Mouse (Mus musculus): Measurements from ENCODE around the gene Sema4b. TPM values are rescaled to one million over a fixed set of nuclear protein-coding genes. Genes with fewer than 3 reads are reported as not detected.
A peak's percentile ranks its signal among the peaks of the same experiment; 100 is the strongest.

Sema4b gene
- polyA plus RNA-seq, 1 experiment: 19.8 TPM

DNA sequence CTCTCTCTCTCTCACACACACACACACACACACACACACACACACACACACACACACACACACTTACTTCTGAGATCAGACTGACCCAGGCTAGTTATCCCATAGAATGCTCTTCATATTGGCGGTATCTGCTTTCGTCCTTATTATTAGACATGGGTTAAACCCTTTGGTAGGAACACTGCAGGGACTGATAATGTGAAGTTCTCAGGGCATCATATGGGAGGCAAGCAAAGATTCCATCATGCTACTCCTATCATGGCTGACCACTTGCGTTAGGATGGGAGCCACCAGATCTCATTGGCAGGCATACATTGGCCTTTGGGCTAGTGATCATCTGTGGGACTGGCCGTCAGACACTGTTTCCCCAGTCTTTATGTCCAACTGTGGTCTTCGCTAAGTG lies 8.5 kb downstream of the Sema4b start:
- Histone ChIP-seq H3ac (ENCODE audit: control insufficient read depth, insufficient read length, low read depth) (no peak overlapping the region), H3K27me3 (ENCODE audit: control insufficient read depth, insufficient read depth, insufficient read length) (no peaks in the 10 kb centered on the region), H3K79me3 (ENCODE audit: low read depth) (peaks cover 32% of the 10 kb centered on the region), H3K4me3 (ENCODE audit: insufficient read depth, poor library complexity, severe bottlenecking) (no peak overlapping the region), H3K79me2 (ENCODE audit: control insufficient read depth, insufficient read depth) (peaks cover 71% of the 10 kb centered on the region), H3K36me3 (ENCODE audit: control insufficient read depth, insufficient read depth) (peaks cover 4% of the 10 kb centered on the region)
- TF ChIP-seq MYOD1 (IDR thresholded peaks at IDR 0.05; ENCODE audit: control insufficient read depth, insufficient read length, low read depth) (no peak), USF1 (IDR thresholded peaks at IDR 0.05; ENCODE audit: low read depth) (no peak), FOSL1 (IDR thresholded peaks at IDR 0.05; ENCODE audit: insufficient read depth, low read length, poor library complexity, severe bottlenecking) (no peak), CEBPB (IDR thresholded peaks at IDR 0.05; ENCODE audit: low read depth) (no peak), CTCF (IDR thresholded peaks at IDR 0.05; ENCODE audit: control insufficient read depth, insufficient read depth, insufficient read length) (no peak), MYOG (IDR thresholded peaks at IDR 0.05; ENCODE audit: control insufficient read depth, extremely low read depth, insufficient read length) (no peak), MAX (IDR thresholded peaks at IDR 0.05) (no peak)

DNA sequence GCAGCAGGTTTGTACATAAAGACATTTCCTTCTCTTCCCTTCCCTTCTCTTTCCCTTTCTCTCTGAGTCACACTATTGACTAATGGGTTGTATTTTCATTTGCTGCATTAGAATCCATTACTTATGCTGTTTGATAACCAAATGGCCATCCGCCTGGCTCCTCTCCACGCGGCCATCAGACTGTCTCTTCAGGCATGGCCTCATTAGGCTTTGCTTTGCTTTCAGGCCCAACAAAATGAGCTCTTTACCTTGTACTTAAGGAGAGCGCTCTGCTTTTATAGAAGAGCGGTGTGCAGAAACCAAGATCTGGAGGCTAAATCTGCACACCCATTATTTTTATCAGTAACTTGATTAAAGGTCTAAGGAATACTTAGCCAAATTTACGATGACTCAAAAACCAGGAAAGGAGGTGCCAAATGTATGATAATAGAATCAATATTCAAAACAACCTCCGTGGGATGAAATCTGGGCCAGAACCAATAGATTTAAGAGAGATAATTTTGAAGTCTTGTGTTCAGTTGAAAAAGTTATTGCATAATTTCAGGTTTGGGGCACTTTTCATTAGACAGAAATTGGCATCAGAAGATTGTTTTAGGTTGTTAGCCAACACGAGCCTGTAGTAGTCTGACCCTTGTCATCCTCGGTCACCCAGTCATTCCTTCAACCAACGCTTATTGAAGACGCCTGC lies 9.1 kb downstream of the Sema4b start:
- no peak overlapping the region for H3ac ChIP-seq (ENCODE audit: control insufficient read depth, insufficient read length, low read depth)
- TF ChIP-seq MAX (IDR thresholded peaks at IDR 0.05) (no peak), CTCF (IDR thresholded peaks at IDR 0.05; ENCODE audit: control insufficient read depth, insufficient read depth, insufficient read length) (no peak), MYOG (IDR thresholded peaks at IDR 0.05; ENCODE audit: control insufficient read depth, extremely low read depth, insufficient read length) (no peak), MYOD1 (IDR thresholded peaks at IDR 0.05; ENCODE audit: control insufficient read depth, insufficient read length, low read depth) (no peak), CEBPB (IDR thresholded peaks at IDR 0.05; ENCODE audit: low read depth) (no peak), FOSL1 (IDR thresholded peaks at IDR 0.05; ENCODE audit: insufficient read depth, low read length, poor library complexity, severe bottlenecking) (no peak), USF1 (IDR thresholded peaks at IDR 0.05; ENCODE audit: low read depth) (no peak)
- no peak overlapping the region for H3K4me3 ChIP-seq (ENCODE audit: insufficient read depth, poor library complexity, severe bottlenecking)
- peaks cover 33% of the 10 kb centered on the region for H3K79me3 ChIP-seq (ENCODE audit: low read depth)
- no peaks in the 10 kb centered on the region for H3K27me3 ChIP-seq (ENCODE audit: control insufficient read depth, insufficient read depth, insufficient read length)
- H3K36me3 ChIP-seq (ENCODE audit: control insufficient read depth, insufficient read depth): peaks cover 5% of the 10 kb centered on the region
- peaks cover 71% of the 10 kb centered on the region for H3K79me2 ChIP-seq (ENCODE audit: control insufficient read depth, insufficient read depth)

DNA sequence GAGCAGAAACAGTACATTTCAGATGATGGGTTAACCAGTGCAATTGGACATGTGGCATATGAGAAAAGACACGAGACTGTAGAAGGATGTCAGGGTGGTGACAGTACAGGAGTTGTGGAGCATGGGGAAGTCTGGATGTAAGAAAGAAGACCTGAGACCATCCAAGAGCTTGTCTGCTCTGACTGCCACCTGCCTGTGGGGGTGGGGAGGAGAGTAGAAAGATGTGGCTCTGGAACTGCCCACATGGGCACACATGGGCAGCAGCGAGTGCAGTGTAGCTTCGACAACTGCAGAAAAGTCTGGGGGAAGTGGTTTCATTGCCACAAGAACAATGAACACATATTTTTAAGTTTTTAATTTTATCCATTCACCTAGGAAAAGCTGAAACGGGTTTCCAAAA lies 10.7 kb downstream of the Sema4b start:
- Histone ChIP-seq H3ac (ENCODE audit: control insufficient read depth, insufficient read length, low read depth) (no peak overlapping the region), H3K79me3 (ENCODE audit: low read depth) (peaks cover 49% of the 10 kb centered on the region), H3K27me3 (ENCODE audit: control insufficient read depth, insufficient read depth, insufficient read length) (no peaks in the 10 kb centered on the region), H3K79me2 (ENCODE audit: control insufficient read depth, insufficient read depth) (peaks cover 81% of the 10 kb centered on the region), H3K4me3 (ENCODE audit: insufficient read depth, poor library complexity, severe bottlenecking) (no peak overlapping the region), H3K36me3 (ENCODE audit: control insufficient read depth, insufficient read depth) (peaks cover 16% of the 10 kb centered on the region)
- TF ChIP-seq MAX (IDR thresholded peaks at IDR 0.05) (peak; percentile 18), CEBPB (IDR thresholded peaks at IDR 0.05; ENCODE audit: low read depth) (no peak)

DNA sequence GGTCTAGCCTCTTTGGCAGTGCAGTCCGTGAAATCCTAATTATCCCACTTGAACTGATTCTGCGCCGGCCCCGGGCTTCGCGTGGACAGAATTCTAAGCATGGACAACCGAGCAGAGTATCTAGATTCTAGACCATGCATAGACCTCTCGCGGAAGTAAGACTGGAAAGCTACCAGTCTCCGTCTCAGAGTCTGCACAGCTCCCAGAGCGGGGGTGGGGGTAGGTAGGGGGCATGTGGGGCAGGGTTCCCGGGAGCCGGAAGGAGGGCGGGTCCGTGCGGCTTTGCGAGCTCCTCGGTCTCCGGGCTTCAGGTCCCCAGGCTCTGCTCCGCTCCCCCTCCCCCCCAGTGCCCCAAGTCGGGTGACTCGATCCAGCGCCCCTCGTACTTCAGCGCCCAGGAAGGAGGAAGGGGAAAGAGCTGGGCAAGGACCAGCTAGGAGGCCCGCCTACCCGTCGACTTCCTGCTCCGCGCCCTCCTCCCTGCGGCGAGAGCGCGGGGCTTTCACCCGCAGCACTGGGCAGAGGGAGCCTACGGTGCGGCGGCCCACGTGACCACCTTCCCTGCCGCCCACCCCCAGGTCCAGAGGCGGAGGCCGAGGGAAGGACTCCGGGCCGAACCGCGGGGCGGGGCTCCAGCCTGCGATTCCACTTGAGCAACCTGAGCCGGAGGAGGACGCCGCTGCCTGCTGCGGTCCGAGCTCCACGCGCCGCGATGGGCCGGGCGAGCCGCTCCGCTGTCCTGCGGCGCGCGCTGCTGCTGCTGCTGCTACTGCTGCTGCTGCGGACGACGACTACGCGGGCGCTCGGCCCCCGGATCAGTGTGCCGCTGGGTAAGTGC lies 11.5 kb downstream of the Sema4b start:
- peaks cover 82% of the 10 kb centered on the region for H3K79me2 ChIP-seq (ENCODE audit: control insufficient read depth, insufficient read depth)
- H3ac ChIP-seq (ENCODE audit: control insufficient read depth, insufficient read length, low read depth): peak overlapping the region; percentile 66
- peaks cover 24% of the 10 kb centered on the region for H3K36me3 ChIP-seq (ENCODE audit: control insufficient read depth, insufficient read depth)
- H3K79me3 ChIP-seq (ENCODE audit: low read depth): peaks cover 57% of the 10 kb centered on the region
- TF ChIP-seq FOSL1 (IDR thresholded peaks at IDR 0.05; ENCODE audit: insufficient read depth, low read length, poor library complexity, severe bottlenecking): no peak
- TF ChIP-seq MYOG (IDR thresholded peaks at IDR 0.05; ENCODE audit: control insufficient read depth, extremely low read depth, insufficient read length): no peak
- TF ChIP-seq CEBPB (IDR thresholded peaks at IDR 0.05; ENCODE audit: low read depth): no peak
- TF ChIP-seq MYOD1 (IDR thresholded peaks at IDR 0.05; ENCODE audit: control insufficient read depth, insufficient read length, low read depth): no peak
- peak; percentile 70 for TF ChIP-seq MAX (IDR thresholded peaks at IDR 0.05)
- TF ChIP-seq USF1 (IDR thresholded peaks at IDR 0.05; ENCODE audit: low read depth): peak; percentile 90
- no peaks in the 10 kb centered on the region for H3K27me3 ChIP-seq (ENCODE audit: control insufficient read depth, insufficient read depth, insufficient read length)
- H3K4me3 ChIP-seq (ENCODE audit: insufficient read depth, poor library complexity, severe bottlenecking): peak overlapping the region; percentile 59

DNA sequence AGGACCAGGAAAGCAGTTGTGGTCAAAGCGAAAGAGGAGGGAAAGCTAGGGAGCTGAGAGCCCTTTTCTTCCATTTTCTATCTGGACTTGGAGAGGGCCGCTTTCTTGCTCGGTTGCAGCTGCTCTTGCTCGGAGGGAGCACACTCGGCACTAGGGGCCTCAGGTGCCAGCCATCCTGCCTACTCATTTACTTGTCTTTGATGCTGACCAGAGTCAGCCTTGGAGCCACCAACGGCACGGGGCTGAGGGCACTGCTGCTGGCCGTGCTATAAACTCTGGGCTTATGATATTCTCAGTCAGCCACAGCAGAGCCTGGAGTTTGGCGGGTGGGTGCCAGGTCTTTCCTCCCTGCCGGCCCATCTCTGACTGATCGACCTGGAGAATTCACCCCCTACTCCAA lies 12.2 kb downstream of the Sema4b start:
- H3K27me3 ChIP-seq (ENCODE audit: control insufficient read depth, insufficient read depth, insufficient read length): no peaks in the 10 kb centered on the region
- peak overlapping the region; percentile 66 for H3ac ChIP-seq (ENCODE audit: control insufficient read depth, insufficient read length, low read depth)
- H3K36me3 ChIP-seq (ENCODE audit: control insufficient read depth, insufficient read depth): peaks cover 27% of the 10 kb centered on the region
- H3K4me3 ChIP-seq (ENCODE audit: insufficient read depth, poor library complexity, severe bottlenecking): peak overlapping the region; percentile 59
- peaks cover 58% of the 10 kb centered on the region for H3K79me3 ChIP-seq (ENCODE audit: low read depth)
- peaks cover 82% of the 10 kb centered on the region for H3K79me2 ChIP-seq (ENCODE audit: control insufficient read depth, insufficient read depth)
- TF ChIP-seq CEBPB (IDR thresholded peaks at IDR 0.05; ENCODE audit: low read depth) (no peak), FOSL1 (IDR thresholded peaks at IDR 0.05; ENCODE audit: insufficient read depth, low read length, poor library complexity, severe bottlenecking) (no peak), MYOG (IDR thresholded peaks at IDR 0.05; ENCODE audit: control insufficient read depth, extremely low read depth, insufficient read length) (no peak), MAX (IDR thresholded peaks at IDR 0.05) (no peak)

Data from C2C12 (cell line).